Mouse (Mus musculus) lung, postnatal 0 days (tissue): ENCODE measurements around the gene Slc9a5. TPM values are rescaled to one million over a fixed set of nuclear protein-coding genes. Genes with fewer than 3 reads are reported as not detected.

Source experiments
- ATAC-seq: fragments of 200-750 bp; cut with Nextera tagmentation; 2 replicates; pipeline ENCODE4 v1.8.0; 2017; ENCODE audit warnings: moderate library complexity
- DNase-seq: peaks from one replicate; pipeline ENCODE4 v3.0.0-alpha.2; 2016; ENCODE audit warnings: low spot score
- H3K27ac ChIP-seq: fragments of 300-500 bp; sonication (generic); 2 replicates; pipeline ENCODE4 v1.5.1; 2014; ENCODE audit warnings: antibody characterized with exemption, mild to moderate bottlenecking, low read length, mixed read lengths
- H3K27me3 ChIP-seq: fragments of 300-500 bp; sonication (generic); replicated peaks from 2 replicates; pipeline ENCODE4 v1.6.1; 2014; ENCODE audit warnings: low read length, mixed read lengths; ENCODE audit not compliant: insufficient read depth
- H3K36me3 ChIP-seq: fragments of 300-500 bp; sonication (generic); 2 replicates; pipeline ENCODE4 v1.6.1; 2014; ENCODE audit warnings: low read length, mixed read lengths; ENCODE audit not compliant: insufficient read depth
- H3K4me1 ChIP-seq: fragments of 300-500 bp; sonication (generic); 2 replicates; pipeline ENCODE4 v1.6.1; 2014; ENCODE audit warnings: antibody characterized with exemption, low read depth, low read length, mixed read lengths; ENCODE audit not compliant: insufficient read depth
- H3K4me2 ChIP-seq: fragments of 300-500 bp; sonication (generic); replicated peaks from 2 replicates; pipeline ENCODE4 v1.6.1; 2014; ENCODE audit warnings: low read depth, mild to moderate bottlenecking, low read length, moderate library complexity, mixed read lengths
- H3K4me3 ChIP-seq: fragments of 300-500 bp; sonication (generic); 2 replicates; pipeline ENCODE4 v1.5.1; 2014; ENCODE audit warnings: low read depth, low read length
- H3K9ac ChIP-seq: fragments of 300-500 bp; sonication (generic); replicated peaks from 2 replicates; pipeline ENCODE4 v1.6.1; 2014; ENCODE audit warnings: low read depth, mild to moderate bottlenecking
- H3K9me3 ChIP-seq: fragments of 300-500 bp; sonication (generic); 2 replicates; pipeline ENCODE4 v1.6.1; 2016; ENCODE audit warnings: low read length, mixed read lengths
- CTCF ChIP-seq: IDR thresholded peaks from 2 replicates; pipeline ENCODE4 v1.5.1; 2016; ENCODE audit warnings: antibody characterized with exemption, mild to moderate bottlenecking
- EP300 ChIP-seq: IDR thresholded peaks from 2 replicates; pipeline ENCODE4 v1.6.1; 2016; ENCODE audit warnings: antibody characterized with exemption, mild to moderate bottlenecking, control low read depth
- WGBS: fragments of 180-500 bp; shearing (Covaris S2); extraction: QIAGEN DNeasy Blood & Tissue Kit; methylation state at CpG from one replicate; pipeline ENCODE4 v1.1.7; 2014; 5-methylcytosine and 5-hydroxymethylcytosine counted together
- polyA plus RNA-seq: library from polyadenylated mRNA; unstranded; fragments of >200 nt; fragmentation: Nextera tagmentation; extraction: Ambion mirVana; gene quantifications from 2 replicates; pipeline ENCODE4 v1.2.1, GENCODE M21; 2015

Gene Slc9a5
- polyA plus RNA-seq, 1 experiment from 2014 or later = 1.7 TPM

GRCm38 (mm10) chr8:105342768-105343167 lies 5.9 kb upstream of the Slc9a5 start:
- Histone ChIP-seq H3K27me3 (no peaks in the 10 kb centered on the region), H3K36me3 (peaks cover 11% of the 10 kb centered on the region; the same call in 1 of the 2 replicates), H3K9ac (no peak overlapping the region), H3K27ac (peak overlapping the region; percentile 87), H3K4me2 (peak overlapping the region; percentile 100; the same call in 1 of the 2 replicates), H3K9me3 (no peaks in the 10 kb centered on the region), H3K4me1 (peaks cover 53% of the 10 kb centered on the region), H3K4me3 (no peak overlapping the region)
- no peak for DNase-seq
- TF ChIP-seq CTCF = no peak
- TF ChIP-seq EP300 = no peak
- WGBS = 55% methylated on average over 4 of the region's 4 CpGs
- ATAC-seq = no peak

GRCm38 (mm10) chr8:105343791-105344574 lies 4.7 kb upstream of the Slc9a5 start:
- Histone ChIP-seq H3K4me1 (peaks cover 49% of the 10 kb centered on the region), H3K9me3 (no peaks in the 10 kb centered on the region), H3K27me3 (no peaks in the 10 kb centered on the region), H3K4me2 (peak overlapping the region; percentile 100), H3K4me3 (peak overlapping the region; percentile 57; the same call in 1 of the 2 replicates), H3K9ac (peak overlapping the region; percentile 36; the same call in 1 of the 2 replicates), H3K27ac (peak overlapping the region; percentile 87), H3K36me3 (no peaks in the 10 kb centered on the region)
- WGBS = 23% methylated on average over 8 of the region's 8 CpGs
- ATAC-seq = no peak
- TF ChIP-seq EP300 = 0 out of 2 replicates have a peak, but pooled peaks have one; percentile 23
- no peak for TF ChIP-seq CTCF
- DNase-seq = peak; percentile 84

GRCm38 (mm10) chr8:105345061-105345975 lies 3.3 kb upstream of the Slc9a5 start:
- no peaks in the 10 kb centered on the region for H3K27me3 ChIP-seq
- peak overlapping the region; percentile 57 for H3K4me3 ChIP-seq

GRCm38 (mm10) chr8:105346611-105347427 lies 1.8 kb upstream of the Slc9a5 start:
- peaks cover 25% of the 10 kb centered on the region for H3K4me1 ChIP-seq
- H3K27me3 ChIP-seq = no peaks in the 10 kb centered on the region
- no peaks in the 10 kb centered on the region for H3K36me3 ChIP-seq
- H3K9me3 ChIP-seq = no peaks in the 10 kb centered on the region
- peak overlapping the region; percentile 57 for H3K4me3 ChIP-seq
- H3K4me2 ChIP-seq = peak overlapping the region; percentile 100
- ATAC-seq (peak; percentile 57), DNase-seq (peak; percentile 92)
- H3K27ac ChIP-seq = peak overlapping the region; percentile 87
- peak overlapping the region; percentile 64 for H3K9ac ChIP-seq
- peak; percentile 82 for TF ChIP-seq EP300
- TF ChIP-seq CTCF = no peak
- under 1% methylated on average over 30 of the region's 34 CpGs for WGBS

More at GRCm38 (mm10) chr8:105345061-105345975, 3.3 kb upstream of the Slc9a5 start:
- peak; percentile 84 for DNase-seq
- Histone ChIP-seq H3K4me2 (peak overlapping the region; percentile 100), H3K4me1 (peaks cover 38% of the 10 kb centered on the region), H3K9me3 (no peaks in the 10 kb centered on the region), H3K9ac (0 out of 2 replicates have a peak overlapping the region, but pooled peaks have one; percentile 64), H3K27ac (peak overlapping the region; percentile 87), H3K36me3 (no peaks in the 10 kb centered on the region)
- WGBS = 13% methylated on average over 7 of the region's 7 CpGs
- TF ChIP-seq EP300 (peak; percentile 24; the same call in 1 of the 2 replicates), CTCF (no peak)
- ATAC-seq = no peak

- peak; percentile 100 for DNase-seq
- Histone ChIP-seq H3K27me3 (no peaks in the 10 kb centered on the region), H3K4me2 (peak within 1 kb of the TSS; percentile 100), H3K9me3 (no peaks in the 10 kb centered on the region), H3K36me3 (no peaks in the 10 kb centered on the region), H3K27ac (peak within 1 kb of the TSS; percentile 87), H3K9ac (peak within 1 kb of the TSS; percentile 64), H3K4me3 (peak within 1 kb of the TSS; percentile 57), H3K4me1 (peaks cover 23% of the 10 kb centered on the region)
- TF ChIP-seq EP300 = 0 out of 2 replicates have a peak, but pooled peaks have one; percentile 7
- peak; percentile 55 for TF ChIP-seq CTCF
- peak; percentile 87 for ATAC-seq
- WGBS = under 1% methylated on average over 52 of the region's 53 CpGs
Observed at GRCm38 (mm10) chr8:105347428-105348221, 1.0 kb upstream of the Slc9a5 start, which contains the start of gene Fhod1. Gene Fhod1 (minus strand): TSS chr8:105347953.
